Mouse (Mus musculus): ENCODE data around the gene Rhob. TPM values are rescaled to one million over a fixed set of nuclear protein-coding genes. Genes with fewer than 3 reads are reported as not detected.
A peak's percentile ranks its signal among the peaks of the same experiment; 100 is the strongest.

The Rhob gene
- total RNA-seq, 2 experiments from 2014 or later = 167 to 177 TPM

DNA sequence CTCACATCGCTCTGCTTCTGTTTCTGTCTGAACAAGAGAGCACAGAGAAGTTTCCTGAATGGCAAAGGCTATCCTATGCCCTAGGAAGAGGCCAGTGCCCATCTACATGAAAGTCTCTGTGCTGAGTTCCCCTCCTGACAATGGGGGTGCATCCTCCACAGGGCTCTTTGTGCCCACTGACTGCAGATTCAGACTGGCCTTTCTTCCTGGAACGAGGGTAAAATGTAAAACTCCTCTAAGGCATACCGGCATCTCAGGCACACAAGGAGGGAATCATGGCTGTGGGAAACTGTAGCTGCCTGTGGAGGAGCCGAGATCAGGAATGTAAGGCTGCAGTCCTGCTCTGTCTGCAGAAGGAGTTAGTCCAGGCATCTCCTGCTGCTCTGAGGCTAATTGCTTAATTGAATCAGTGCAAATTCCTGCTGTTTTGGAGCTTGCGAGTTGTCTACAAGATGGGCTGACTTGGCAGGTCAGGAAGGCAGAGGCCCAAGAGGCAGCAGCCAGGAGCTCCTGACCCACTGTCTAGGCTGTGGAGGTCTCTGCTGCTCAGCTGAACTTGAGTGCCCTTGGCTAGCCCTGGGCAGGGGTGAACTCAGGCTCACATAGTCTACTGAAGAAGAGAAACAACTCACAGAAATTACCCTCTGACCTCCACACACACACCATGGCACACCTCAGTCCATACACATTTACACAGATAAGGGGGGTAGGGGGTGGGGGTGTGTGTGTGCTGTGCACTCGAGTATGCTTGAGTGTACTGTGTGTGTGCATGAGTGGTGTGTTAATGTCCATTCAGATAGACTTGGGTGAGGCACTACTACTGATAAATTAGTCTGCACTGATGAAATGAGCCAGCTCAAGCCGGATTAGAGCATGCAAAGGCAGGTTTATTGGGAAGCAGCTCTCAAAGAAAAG lies 48.0 kb downstream of the Rhob start:
- intact Hi-C loops (cut with DNase I) = no loop called here
- DNase-seq = no peak

DNA sequence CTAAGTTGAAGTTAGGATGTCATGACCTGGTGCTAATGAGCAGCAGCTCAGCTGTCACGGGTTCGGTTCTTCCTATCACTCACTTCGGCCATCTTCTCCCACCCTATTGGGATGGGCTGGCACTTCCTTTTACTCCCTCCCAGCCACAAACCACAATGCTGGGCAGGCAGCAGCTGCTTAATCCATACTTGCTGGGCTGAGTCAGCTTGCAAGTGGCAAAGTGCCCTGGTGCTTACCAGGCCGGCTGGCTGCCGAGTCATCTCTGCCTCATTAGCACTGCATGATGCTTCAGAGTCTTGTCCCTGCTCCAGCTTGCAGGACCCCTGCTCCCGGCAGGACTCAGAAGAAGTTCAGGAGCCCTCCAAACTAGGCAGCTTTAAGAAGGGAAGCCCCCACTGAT lies 49.2 kb downstream of the Rhob start:
- DNase-seq = peak in 1 of 2 experiments; percentile 48
- intact Hi-C loops (cut with DNase I) = no loop called here

- intact Hi-C loops (cut with DNase I) = no loop called here
- no peak for DNase-seq
These were observed 49.8 kb downstream of the Rhob start for GRCm38 (mm10) chr12:8450028-8450427.

Other genes with a start within 250 kb of the Rhob start
- gene Gdf7, start 198.1 kb downstream of the Rhob start, total RNA-seq (2021) = under 1 TPM in 1 of 2 experiments, not detected in 1; 0.48 TPM
- 10 to 100 TPM; 11.3 to 15.1 TPM for gene Hs1bp3, start 186.6 kb downstream of the Rhob start, total RNA-seq (2021)
- not detected for gene Slc7a15, start 99.1 kb upstream of the Rhob start, total RNA-seq (2021)
- gene Pum2, start 174.1 kb upstream of the Rhob start, total RNA-seq (2021) = 100 to 1,000 TPM; 136 to 147 TPM